Mouse (Mus musculus) small intestine, adult 2 months (tissue): ENCODE measurements around the gene Smc3.

Source experiments
- CTCF ChIP-seq: fragments of 200-500 bp; IDR thresholded peaks from 2 replicates; pipeline ENCODE4 v1.5.1; 2012; ENCODE audit warnings: low read depth, mild to moderate bottlenecking, control low read depth, inconsistent platforms, low read length, moderate library complexity, mixed read lengths; ENCODE audit not compliant: insufficient replicate concordance, insufficient read length; ENCODE audit errors: extremely low read depth
- POLR2A ChIP-seq: fragments of 200-500 bp; IDR thresholded peaks from 2 replicates; pipeline ENCODE4 v1.6.1; 2012; ENCODE audit warnings: low read depth, mild to moderate bottlenecking, control low read depth, inconsistent platforms, low read length, moderate library complexity

DNA sequence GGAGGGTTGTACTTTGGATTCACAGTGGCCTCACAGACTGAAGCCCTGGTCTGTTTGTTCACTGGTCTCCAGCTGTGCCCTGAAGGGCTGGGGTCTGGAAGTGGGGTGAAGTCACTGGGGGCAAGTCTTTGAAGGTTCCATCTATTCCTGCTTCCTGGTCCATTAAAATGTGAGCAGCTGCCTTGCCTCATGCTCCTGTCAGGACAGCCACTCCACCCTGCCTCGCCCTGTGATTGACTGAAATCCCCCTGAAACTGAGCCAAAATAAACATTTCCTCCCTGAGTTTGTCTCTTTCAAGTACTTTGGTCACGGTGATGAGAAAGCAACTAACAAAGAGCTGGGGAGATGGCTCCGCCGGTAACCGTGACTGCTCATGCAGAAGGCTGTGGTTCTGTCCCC is 49.6 kb downstream of the Smc3 start:
- TF ChIP-seq CTCF = no peak
- no peak for TF ChIP-seq POLR2A
